Mouse (Mus musculus) adrenal gland, postnatal 4 days (tissue): ENCODE data around the gene Gm9. TPM values are rescaled to one million over a fixed set of nuclear protein-coding genes. Genes with fewer than 3 reads are reported as not detected.
"Not testable (repeated sequence)": the region's sequence is repeated elsewhere in the genome, so short reads cannot be mapped to it uniquely, and the experiment has no call there.

ENCODE experiments used
- DNase-seq, 2 experiments: peaks; one replicate each; pipeline ENCODE4 v3.0.0; 2021 to 2022; ENCODE audit warnings: low spot score in 2 of 2, mixed read lengths in 2 of 2
- long read RNA-seq, 2 experiments: library from polyadenylated mRNA; stranded (forward); transcript quantifications; one replicate each; pipeline ENCODE4 v2.0.0; 2021
- total RNA-seq, 2 experiments: library from RNA; stranded (reverse); gene quantifications; 2 replicates each; pipeline ENCODE4 v1.2.3; 2021

Gene Gm9
- total RNA-seq = not detected
- long read RNA-seq, experiment 1 = 0 reads
- long read RNA-seq, experiment 2 = 0 reads

DNA sequence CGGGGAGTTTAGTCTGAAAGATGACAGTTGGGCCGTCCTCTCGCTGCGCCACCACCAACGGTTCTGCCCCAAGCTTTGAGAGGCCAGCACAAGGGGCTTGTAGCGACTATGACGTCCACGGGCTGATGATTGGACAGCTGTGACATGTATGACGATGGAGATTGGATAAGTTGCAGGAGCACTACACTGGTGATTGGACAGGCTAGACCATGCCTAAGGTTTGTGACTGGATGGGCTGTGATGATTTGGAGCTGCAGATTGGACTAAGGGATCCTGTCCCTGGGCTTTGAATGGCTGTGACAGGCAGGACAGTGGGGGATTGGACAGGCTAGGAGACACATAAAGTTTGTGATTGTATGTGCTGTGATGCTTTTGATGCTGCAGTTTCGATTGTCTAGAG, at the start of gene Gm9:
Gene Gm9 (minus strand): TSS at position 101 of the 400 bp plus-strand sequence.
- DNase-seq = no peak

DNA sequence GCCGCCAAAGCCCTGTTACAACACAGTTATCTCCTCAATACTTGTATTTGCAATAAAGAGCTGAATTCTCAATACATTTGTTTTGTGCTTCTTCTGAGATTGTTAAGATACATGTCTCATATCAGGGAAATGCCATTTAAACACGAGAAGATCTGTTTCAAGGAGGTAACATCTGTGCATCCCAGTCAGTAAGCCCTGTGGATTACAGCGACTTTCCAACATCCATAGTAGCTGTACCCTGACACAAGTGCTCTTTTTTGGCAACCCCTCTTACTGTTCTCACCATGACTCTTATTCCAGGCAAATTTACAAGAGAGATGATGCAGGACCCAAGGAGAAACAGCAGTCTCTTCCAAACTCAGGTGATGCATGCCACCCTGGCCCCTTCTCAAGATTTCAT, 38.8 kb upstream of the Gm9 start, which contains the start of gene Rhox3a:
Gene Rhox3a (plus strand): TSS at position 301 of the 400 bp plus-strand sequence.
- DNase-seq = not testable (repeated sequence)

DNA sequence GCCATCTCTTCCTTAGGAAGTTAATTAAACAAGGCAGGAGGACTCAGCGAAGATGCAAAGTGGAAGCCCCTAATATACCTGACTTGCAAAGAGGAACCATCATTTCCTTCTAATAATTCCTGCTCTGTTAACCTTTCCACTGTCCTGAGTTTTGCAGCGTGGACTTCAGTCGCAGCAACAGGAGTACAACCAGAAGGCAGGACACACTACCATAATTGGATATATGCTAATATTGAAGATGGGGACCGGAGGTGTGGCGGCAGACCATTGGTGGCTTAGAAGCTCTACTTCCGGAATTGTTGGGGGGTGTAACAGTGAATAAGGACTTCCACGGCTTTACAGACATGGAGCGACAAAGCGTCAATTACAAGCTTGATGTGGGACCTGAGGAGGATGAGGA, 33.8 kb upstream of the Gm9 start, which contains the start of gene Rhox2a:
Gene Rhox2a (plus strand): TSS at position 301 of the 400 bp plus-strand sequence.
- not testable (repeated sequence) for DNase-seq

DNA sequence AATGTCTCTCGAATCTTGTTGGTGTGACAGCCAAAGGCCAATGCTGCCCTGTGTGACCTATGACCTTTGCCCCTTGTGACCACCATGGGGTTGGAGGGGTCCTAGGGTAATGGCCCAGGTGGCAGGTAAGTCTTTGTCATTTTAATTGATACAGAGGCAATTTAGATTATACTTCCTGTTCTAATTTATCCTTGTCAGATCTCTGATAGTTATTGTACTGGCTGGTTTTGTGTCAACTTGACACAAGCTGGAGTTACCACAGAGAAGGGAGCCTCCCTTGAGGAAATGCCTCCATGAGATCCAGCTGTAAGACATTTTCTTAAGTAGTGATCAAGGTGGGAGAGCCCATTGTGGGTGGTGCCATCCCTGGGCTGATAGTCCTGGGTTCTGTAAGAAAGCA, 11.3 kb upstream of the Gm9 start, which contains the start of gene Rhox1:
Gene Rhox1 (minus strand): TSS at position 101 of the 400 bp plus-strand sequence.
- not testable (repeated sequence) for DNase-seq

DNA sequence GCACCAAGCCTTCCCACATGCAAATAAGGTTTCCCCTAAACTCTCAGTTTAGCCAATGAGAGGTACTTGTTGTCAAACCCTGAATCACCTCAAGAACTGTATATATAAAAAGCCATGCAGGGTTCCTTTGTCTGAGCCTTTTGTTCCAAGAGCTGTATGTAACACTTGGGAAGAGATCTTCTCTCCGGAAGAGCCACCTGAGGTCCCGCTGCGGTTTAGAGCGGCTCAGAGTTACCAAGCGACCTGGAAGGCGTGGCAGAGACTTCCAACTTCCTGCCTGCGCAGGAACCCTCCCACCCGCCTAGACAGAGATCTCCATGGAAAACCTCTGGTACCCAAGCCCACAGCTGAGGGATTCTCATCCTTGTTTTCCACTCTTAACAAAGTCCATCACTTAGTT, 12.2 kb downstream of the Gm9 start:
- no peak for DNase-seq

DNA sequence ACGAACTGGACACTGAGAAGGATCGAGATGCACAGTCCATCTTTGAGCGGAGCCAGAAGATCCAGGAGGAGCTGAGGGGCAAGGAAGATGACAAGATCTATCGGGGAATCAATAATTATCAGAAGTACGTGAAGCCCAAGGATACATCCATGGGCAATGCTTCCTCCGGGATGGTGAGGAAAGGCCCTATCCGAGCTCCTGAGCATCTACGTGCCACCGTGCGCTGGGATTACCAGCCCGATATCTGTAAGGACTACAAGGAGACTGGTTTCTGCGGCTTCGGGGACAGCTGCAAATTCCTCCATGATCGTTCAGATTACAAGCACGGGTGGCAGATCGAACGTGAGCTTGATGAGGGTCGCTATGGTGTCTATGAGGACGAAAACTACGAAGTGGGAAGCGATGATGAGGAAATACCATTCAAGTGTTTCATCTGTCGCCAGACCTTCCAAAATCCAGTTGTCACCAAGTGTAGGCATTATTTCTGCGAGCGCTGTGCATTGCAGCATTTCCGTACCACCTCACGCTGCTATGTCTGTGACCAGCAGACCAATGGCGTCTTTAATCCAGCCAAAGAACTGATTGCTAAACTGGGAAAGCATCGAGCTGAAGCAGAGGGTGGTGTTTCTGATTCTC, 19.0 kb downstream of the Gm9 start:
- no peak for DNase-seq

DNA sequence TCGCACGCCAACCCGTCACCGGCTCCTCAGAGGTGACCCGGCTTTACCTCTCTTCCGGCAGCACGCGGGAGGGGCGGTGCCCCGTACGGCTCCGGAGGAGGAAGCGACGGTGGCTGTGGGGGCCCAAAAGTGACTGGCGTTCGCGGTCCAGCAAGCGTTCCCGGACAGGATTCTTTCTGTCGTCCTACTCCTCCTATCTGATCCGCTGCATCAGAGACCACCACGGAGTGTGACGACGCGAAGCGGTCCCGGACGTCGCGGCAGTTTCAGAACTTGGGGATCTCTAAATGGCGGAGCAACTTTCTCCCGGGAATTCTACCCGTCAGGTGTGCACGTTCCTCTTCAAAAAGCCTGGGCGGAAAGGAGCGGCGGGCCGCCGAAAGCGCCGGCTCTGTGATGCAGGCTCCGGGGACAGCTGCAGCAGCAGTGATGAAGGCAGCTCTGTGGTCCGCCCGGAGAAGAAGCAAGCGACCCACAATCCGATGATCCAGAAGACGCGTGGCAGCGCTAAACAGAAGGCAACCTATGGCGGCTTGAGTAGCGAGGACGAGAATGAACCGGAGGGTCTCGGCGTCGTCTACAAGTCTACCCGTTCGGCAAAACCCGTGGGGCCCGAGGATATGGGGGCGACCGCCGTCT, 19.6 kb downstream of the Gm9 start, which contains the start of the genes Ndufa1 and Rnf113a1:
Gene Ndufa1 (minus strand): TSS at position 59 of the 639 bp plus-strand sequence.
Gene Rnf113a1 (plus strand): TSS at position 141 of the 639 bp plus-strand sequence.
- peak; percentile 49 to 50 for DNase-seq

DNA sequence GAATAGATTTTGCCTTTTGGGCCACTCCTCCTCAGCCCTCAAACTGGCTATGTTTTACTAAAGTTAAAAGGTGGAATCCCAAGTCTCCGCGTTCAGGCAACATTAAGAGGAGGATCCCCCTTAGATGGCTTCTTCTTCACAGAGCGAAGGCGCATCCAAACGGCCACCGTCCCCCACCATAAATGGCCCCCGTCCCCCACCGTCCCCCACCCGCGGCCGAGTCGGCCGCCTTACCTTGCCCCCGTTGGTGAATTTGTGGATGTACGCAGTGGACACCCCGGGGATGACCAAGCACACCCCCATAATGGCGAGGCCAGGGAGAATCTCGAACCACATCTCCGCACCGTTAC, 20.1 kb downstream of the Gm9 start:
- DNase-seq = no peak

DNA sequence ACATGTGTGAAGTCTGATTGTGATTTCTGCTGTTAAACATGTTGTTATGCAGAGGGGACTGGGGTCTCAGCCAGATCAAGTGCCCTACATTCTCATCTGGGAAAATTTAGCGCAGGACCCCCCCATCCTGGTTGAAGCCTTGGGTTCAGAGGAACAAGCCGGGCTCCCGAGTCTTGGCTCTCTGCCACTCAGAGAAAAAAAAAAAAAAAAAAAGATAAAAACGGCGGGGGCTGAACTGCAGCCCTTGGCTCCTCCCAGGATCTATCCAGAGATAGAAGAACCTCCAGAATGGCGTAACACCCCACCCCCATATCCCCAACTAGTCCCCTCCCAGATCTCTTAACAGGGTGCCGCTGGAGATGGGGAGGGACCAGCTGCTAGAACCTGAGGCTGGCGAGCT, 26.4 kb downstream of the Gm9 start:
- DNase-seq = not testable (repeated sequence)

DNA sequence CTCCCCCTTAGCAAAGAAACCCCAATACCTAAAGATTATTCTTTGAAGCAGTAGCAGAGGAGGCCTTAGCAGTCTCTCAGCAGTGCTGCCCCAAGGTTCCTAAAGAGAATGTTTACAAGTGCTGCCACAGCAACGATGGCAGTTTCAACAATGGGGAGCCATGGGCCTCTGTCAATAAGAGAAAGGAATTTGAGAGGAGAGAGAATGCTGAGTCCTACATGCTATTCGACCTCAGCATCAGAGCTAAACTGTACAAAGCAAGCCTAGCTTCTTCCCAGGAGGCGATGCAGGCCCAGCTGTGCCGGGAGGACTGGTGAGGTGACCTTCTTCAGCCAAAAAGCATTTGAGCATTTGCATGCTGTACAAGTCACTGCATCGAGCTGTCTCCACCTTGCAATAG, 42.1 kb downstream of the Gm9 start, which contains the start of gene Akap14:
Gene Akap14 (minus strand): TSS at position 101 of the 400 bp plus-strand sequence.
- no peak for DNase-seq

DNA sequence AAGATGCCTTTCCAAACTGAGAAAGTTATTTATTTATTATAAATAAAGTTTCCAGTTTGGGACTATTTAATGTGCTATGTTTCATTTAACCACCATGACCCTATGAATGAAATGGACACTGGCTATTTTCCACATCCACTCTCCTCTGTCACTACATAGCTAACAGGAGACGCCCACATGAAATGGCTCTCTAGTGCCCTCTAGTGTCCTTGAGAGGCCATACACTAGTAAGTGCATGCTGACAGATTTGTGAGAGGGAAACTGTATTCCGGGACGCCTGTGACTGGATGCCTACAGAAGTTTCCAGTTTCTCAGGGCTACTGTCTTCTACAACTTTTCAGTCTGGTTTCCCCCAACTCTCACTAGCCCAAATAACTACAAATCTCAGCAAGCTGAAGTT, 43.8 kb downstream of the Gm9 start:
- no peak for DNase-seq

DNA sequence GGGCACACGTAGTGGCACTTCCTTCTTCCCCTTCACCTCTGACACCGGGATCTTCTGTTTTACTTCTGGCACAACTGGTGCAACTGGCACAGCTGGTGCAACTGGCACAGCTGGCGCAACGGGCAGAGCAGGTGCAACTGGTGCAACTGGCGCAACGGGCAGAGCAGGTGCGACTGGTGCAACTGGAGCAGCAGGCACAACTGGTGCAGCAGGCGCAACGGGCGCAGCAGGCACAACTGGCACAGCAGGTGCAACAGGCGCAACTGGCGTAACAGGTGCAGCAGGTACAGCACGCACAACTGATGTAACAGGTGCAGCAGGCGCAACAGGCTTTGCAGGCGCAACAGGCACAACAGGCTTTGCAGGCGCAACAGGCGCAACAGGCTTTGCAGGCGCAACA, 47.7 kb downstream of the Gm9 start:
- DNase-seq = no peak

DNA sequence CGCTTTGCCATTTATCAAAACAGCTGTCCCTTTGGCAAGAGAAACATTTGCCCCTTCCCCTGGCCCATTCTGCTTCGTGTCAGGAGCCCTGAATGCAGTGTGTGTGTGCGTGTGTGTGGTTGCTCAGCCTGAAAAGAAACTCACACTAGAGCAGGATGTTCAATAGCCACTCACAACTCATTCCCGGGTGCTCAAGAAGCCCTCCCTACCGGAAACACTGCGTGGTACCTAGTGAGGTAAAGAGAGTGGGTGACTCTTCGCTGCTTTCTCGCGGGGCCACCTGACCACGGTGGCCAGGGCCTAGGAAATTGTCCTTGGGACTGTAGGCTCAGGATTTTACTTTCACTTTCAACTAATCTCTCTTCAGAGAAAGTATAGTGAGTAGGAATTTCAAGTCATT, 49.7 kb downstream of the Gm9 start:
- no peak for DNase-seq

Other genes with a start within 250 kb of the Gm9 start
- gene Sept6, start 219.2 kb downstream of the Gm9 start, total RNA-seq = 10 to 100 TPM; 30.8 to 35.1 TPM
- gene Sowahd, start 162.2 kb downstream of the Gm9 start, total RNA-seq = 1 to 10 TPM in 1 of 2 experiments, under 1 TPM in 1; 0.85 to 1.1 TPM
- gene Rpl39, start 125.6 kb downstream of the Gm9 start, total RNA-seq = 100 to 1,000 TPM; 876 to 893 TPM
- 10 to 100 TPM; 26.9 to 27.7 TPM for gene Upf3b, start 100.7 kb downstream of the Gm9 start, total RNA-seq
- gene Nkap, start 84.2 kb downstream of the Gm9 start, total RNA-seq = 10 to 100 TPM; 20.7 to 21.0 TPM
- gene Akap14, start 42.2 kb downstream of the Gm9 start, total RNA-seq = not detected
- gene Ndufa1, start 19.9 kb downstream of the Gm9 start, total RNA-seq = 100 to 1,000 TPM; 215 to 220 TPM
- gene Rnf113a1, start 19.8 kb downstream of the Gm9 start, total RNA-seq = 1 to 10 TPM; 4.9 to 5.7 TPM
- gene Rhox1, start 11.2 kb upstream of the Gm9 start, total RNA-seq = not detected
- not detected for gene Rhox2a, start 33.9 kb upstream of the Gm9 start, total RNA-seq
- gene Rhox3a, start 38.9 kb upstream of the Gm9 start, total RNA-seq = not detected
- gene Rhox4a, start 54.3 kb upstream of the Gm9 start, total RNA-seq = not detected
- not detected for gene Rhox3a2, start 169.0 kb upstream of the Gm9 start, total RNA-seq
- gene Rhox4a2, start 179.8 kb upstream of the Gm9 start, total RNA-seq = not detected
- not detected for gene Rhox2b, start 201.0 kb upstream of the Gm9 start, total RNA-seq
- gene Rhox4b, start 221.5 kb upstream of the Gm9 start, total RNA-seq = not detected
- gene Rhox2c, start 242.6 kb upstream of the Gm9 start, total RNA-seq = not detected
- not detected for gene Rhox3c, start 247.5 kb upstream of the Gm9 start, total RNA-seq